Mouse (Mus musculus): ENCODE measurements around the gene Fam13a.

GRCm38 (mm10) chr6:58989149-58989548 is 35.2 kb downstream of the Fam13a start:
- no peak for TF ChIP-seq CTCF (IDR thresholded peaks at IDR 0.05; ENCODE audit: borderline replicate concordance, insufficient read depth, low read length)
- no peak for TF ChIP-seq POLR2A (IDR thresholded peaks at IDR 0.05; ENCODE audit: low read depth, low read length)
